Mouse (Mus musculus) embryo, embryonic 9.5 days (tissue): ENCODE results near the gene Pvalb.

Experiments
- DNase-seq: peaks from one replicate; pipeline ENCODE4 v3.0.0-alpha.2; 2017; ENCODE audit errors: extremely low spot score

Gene Pvalb

DNA sequence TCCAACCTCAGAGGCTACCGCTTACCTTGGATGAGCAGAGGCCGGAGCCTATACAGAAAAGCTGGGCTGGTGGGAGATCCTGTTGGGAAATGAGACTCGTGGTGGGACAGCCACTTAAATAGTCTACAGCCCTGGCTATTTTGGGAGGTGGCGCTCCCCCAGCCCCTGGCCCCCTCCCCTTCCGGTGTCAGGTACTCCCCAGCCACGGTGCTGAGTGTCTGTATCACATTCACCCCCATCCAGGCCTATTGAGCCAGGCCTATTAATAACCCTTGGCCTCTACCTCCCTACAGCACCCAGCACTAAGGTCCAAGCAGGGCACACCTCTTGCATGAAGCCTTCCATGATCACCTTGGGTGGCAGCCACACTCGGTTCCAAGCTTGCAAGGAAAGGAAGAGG, at the start of gene Pvalb:
Pvalb (minus strand) TSS at position 89 of the 400 bp plus-strand sequence.
- DNase-seq: no peak

DNA sequence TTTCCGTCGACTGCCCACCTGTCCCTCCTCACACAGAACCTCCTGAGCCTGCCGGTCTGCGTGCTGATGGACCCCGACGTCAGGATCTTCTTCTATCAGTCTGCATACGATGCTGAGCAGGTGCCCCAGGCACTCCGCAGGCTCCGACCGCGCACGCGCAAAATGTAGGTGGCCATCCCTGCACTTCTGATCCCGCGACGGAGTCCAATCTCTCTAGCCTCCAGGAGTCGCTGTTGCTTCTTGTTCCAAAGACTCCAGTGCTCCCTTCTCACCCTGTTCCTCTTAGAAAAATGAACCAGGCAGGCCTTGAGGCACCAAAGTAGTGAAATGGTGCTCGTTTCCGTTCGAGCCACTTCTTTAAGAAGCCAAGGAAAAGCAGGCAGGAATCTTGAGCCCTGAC, 48.6 kb upstream of the Pvalb start:
- DNase-seq: peak; percentile 53

DNA sequence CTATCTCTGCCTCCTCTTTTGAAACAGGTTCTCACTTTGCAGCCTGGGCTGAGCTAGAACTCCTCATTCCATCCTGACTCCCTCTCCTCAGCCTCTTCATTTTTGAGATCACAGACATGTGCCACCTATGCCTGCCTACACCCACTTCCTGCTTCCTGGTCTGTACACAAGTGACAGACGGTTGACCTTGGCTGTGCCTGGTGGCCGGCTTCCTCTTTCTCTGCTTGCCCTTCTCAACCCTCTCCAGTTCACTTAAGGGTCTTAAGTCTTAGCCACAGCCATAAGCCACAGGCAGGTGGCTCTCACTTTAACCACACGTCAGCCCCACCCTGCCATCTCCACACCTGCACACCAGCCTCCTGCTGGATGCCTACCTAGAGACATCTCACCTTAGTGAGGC, 42.2 kb upstream of the Pvalb start:
- no peak for DNase-seq

DNA sequence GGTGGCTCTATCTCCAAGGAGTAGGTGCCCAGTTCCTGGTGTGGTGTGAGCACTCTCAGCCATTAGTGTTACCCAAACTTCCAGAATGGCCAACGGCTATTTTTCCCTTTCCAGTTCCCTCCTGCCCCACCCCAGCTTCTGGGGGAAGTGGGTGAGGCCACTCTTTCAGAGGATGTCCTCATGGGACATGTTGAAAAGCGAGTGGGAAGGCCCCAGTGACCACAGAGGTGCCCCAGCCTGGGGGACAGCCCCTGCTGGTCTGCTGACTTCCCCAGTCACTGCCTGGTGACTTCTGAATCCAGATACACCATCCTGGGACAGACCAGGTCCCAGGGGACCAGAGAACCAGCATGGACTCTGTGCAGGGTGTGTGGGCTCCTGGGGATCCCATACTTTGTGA, 41.5 kb upstream of the Pvalb start:
- DNase-seq: no peak

GRCm38 (mm10) chr15:78246143-78247116, 40.2 kb upstream of the Pvalb start:
- no peak for DNase-seq

DNA sequence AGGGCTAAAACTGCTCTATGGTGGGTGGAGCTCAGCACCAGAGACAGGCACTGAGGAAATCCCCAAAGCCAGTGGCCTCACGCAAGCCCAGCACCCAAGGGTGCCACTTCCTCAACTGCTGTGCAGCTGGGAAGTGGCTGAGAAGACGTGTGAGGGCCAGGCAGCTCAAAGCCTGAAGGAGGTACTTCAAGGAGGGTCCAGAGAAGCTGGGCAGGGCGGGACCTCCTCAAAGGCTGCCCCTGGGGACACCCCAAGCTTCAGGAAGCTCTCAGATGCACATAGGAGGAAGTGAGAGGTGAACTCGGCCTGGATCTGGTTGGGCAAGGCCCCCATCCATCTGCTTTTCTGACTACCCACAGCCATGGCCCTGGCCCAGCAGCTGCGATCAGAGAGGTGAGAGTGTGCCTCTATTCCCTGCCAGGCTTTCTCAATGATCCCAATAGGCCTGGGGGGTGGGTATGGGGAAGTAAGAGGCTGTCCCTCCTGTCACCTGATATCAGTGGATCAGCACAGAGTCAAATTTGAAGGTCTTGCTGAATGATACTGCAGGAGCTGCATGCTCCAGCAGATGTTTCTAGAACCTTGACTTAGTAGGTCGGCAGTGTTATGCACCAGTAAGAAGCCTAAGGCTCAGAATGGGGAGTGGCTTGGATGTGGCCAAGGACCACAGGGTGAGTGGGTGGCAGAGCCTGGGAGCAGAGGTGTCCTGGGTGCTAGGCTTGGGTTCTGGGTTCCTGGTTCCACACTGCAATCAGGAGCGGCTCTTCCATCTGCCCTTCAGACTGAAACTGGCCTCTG, 38.7 kb upstream of the Pvalb start, which contains the start of gene Ncf4:
Ncf4 (plus strand) TSS at position 107 of the 798 bp plus-strand sequence.
- DNase-seq: no peak

GRCm38 (mm10) chr15:78243774-78244173, 37.6 kb upstream of the Pvalb start:
- DNase-seq: no peak

DNA sequence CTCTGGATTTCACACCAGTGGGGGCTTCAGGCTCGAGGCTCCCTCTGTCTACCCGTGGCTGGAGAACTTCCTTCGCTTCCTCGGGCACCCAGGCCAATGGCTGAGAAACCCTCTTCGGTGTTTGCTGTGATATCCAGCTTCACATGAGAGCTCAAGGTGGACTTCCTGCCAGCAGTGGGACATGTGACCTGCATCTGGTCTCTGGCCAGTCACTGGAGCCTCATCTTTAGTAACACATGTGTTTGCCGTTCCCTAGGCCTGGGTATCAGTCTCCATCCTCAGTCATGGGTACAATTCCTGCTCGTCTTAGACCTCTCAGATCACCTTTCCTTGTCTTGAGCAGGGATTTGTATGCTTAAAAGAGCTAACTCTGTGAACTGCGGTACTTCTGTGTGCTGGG, 36.9 kb upstream of the Pvalb start:
- no peak for DNase-seq

DNA sequence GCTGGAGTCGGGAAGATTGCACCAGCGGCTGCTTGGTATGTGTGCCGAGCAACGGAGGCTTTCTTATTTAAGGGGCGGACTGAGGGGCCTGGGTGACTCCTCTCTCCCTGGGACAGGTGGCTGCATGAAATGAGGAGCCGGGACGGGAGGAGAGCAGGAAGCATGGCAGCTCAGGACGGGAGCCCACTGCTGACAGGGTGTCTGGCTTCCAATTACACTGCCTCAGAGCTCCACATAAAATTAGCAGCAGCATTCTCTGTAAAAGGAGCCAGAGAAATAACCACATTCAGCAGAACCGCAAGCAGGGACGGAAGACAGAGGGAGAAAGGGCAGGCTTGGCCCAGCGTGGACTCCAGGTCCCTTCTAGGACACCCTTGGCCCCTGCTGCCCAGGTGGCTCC, 35.1 kb upstream of the Pvalb start:
- no peak for DNase-seq

GRCm38 (mm10) chr15:78239956-78240617, 33.9 kb upstream of the Pvalb start:
- no peak for DNase-seq

DNA sequence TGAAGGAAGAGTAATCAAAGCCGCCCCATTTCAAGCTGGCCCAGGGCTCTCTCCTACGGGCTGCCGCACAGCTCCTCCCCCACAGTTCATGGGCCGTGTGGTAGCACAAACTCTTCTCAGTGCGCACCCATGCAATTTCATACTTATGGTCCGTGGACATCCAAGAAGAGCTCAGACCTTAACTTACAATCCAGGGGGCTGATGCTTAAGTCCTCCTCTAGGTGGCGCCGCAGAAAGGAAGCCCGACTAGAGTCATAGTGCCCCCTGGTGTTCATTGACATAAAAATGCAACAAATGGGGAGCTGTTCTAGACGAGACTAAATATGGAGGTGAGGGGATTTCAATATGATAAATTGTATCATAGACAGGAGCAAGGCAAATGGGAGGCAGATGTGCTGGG, 33.3 kb upstream of the Pvalb start:
- peak; percentile 61 for DNase-seq

DNA sequence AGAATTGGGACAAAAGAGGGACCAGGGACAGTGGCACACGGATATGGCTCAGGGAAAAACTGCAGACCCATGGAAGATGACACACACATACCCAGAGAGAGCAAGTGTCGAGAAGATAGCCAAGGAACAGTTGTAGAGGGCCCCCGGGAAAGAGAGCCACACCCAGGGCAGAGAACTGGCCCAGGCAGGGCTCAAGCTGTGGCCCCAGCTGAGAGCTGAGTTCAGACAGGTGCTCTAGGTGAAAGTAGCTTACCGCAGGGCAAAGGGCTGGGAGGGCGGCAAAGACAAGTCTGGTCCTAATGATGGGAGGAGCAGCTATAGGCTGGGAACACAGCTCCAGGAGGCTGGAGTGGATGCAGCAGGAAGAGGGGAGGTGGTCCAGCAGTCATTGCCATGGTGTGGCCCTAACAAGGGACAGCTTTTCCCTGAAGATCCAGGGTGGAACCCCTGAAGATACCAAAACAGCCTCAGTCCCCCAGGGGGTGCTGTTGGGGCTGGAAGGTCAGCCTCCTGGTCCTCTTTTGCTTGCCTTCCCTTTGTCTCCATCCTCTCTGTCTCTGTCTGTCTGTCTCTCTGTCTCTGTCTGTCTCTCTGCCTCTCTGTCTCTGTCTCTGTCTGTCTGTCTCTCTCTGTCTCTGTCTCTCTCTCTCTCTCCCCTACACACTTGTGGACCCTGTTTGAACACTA, 28.8 kb upstream of the Pvalb start:
- DNase-seq: no peak

- peak; percentile 17 for DNase-seq
Observed at GRCm38 (mm10) chr15:78231346-78232331, 25.4 kb upstream of the Pvalb start.

GRCm38 (mm10) chr15:78227816-78228215, 21.6 kb upstream of the Pvalb start:
- DNase-seq: no peak

DNA sequence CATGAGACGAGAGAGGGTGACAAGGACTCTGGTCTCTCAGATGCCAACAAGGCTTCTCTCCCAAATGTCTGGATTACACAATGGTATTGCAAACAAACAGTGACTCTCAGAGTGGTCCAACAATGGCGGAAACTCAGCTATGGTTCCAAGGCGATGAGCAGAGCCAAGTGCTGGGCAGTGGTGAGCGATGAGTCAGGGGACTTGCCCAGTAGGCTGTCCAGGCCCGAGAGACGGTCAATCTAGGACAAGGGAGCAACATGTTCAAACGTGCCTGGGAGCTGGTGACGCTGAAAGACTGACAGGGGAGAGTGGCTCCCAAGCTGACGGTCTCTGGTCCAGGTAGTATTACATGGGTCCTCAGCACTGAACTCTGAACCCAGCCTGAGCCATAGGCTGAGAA, 9.1 kb upstream of the Pvalb start:
- DNase-seq: no peak

DNA sequence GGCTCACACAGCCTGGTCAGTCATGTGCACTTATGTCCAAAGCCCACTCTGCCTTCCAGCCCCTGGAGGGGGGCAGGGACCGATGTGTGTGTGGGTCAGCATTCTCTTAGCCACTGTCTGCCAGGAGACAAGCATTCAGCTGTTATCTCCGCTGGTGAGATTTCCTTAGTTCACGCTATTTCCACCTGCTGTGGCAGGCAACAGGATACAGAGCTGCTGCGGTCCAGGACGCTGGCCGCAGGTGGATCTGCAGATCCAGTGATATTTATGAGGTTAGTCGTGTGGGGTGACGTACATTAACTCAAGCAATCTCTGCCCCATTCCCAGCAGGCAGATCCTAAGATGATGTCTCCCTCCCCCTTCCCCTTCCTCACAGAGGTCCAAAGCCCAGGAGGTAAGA, 5.2 kb upstream of the Pvalb start:
- DNase-seq: no peak

DNA sequence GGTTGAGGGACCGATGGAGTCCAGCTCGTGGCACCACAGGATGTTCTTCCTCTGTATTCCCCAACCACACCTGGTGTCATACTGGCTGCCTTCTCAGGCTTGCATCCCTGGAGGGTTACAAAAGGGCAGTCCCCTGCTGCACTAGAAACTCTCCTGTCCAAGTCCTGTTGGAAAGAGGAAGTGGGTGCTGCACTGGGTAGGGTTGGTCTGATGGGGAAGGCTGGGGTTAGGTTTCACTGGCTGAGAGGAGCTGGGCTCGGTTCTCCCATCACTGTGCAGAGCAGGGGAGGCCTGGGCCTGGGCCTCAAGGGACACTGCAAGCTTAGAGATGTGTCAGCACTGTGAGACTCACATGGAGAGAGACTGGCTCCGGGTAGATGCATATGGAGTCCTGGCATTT, 4.0 kb upstream of the Pvalb start:
- DNase-seq: no peak

- DNase-seq: peak; percentile 15
Observed at GRCm38 (mm10) chr15:78205192-78205591, 1.0 kb downstream of the Pvalb start.

DNA sequence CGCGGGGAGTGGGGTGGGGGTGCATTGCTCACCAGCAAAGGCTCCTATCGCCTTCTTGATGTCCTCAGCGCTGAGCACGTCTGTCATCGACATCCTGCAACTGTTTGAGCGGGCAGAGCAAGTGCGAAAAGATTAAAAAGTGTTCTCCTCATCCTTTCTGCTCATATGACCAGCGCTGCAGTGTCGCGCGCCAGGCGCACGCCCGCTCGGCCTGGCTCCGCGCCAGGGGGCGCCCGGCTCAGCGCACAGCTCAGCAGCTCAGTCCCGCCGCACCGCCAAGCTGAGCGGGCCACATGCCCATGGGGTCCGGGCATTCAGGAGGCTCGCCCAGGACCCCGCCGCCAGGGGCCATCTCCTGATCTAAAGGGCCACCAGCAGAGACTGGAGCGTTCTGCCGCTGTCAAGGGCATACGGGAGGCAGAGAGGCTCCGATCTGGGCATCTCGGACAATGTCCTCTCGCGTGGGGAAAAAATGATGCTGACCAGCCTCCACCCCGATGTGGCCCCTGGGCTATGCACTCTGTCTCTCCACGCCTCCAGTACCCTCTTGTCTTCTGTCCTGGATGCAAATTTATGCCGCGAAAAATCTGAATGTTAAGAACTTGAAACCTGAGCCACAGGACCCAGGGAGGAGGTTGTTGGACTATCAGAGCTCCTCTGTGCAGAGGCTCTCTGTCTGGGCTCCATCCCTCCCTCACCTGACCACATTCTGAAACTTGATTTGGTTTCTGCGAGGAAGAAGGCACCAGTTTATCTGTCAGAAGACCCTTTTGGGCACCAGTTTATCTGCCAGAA, 1.9 kb downstream of the Pvalb start:
- peak; percentile 26 for DNase-seq
